Mouse (Mus musculus) left cerebral cortex, adult 6 months (tissue): ENCODE data around the gene Kat8. TPM values are rescaled to one million over a fixed set of nuclear protein-coding genes. Genes with fewer than 3 reads are reported as not detected.

Experiments used
- long read RNA-seq, 2 experiments: library from polyadenylated mRNA; unstranded; transcript quantifications; one replicate each; pipeline ENCODE4 v2.0.0; 2019 to 2020
- polyA plus RNA-seq: library from polyadenylated mRNA; unstranded; fragments of <200 nt; fragmentation: Nextera tagmentation; gene quantifications from 2 replicates; pipeline ENCODE4 v1.2.3, GENCODE M21; 2021

Gene Kat8
- polyA plus RNA-seq: 15.4 and 18.4 TPM in 2 replicates
- long read RNA-seq, experiment 1, transcript Kat8-201 (11 exons, 1,579 nt): major isoform, 69 of 76 reads
- long read RNA-seq, experiment 1, partial matches to known transcripts: 3 of 76 reads
- long read RNA-seq, experiment 1, other reads (novel, unspliced or antisense): 4 of 76 reads
- long read RNA-seq, experiment 2, transcript Kat8-201 (11 exons, 1,579 nt): major isoform, 15 of 21 reads
- long read RNA-seq, experiment 2, partial matches to known transcripts: 2 of 21 reads
- long read RNA-seq, experiment 2, other reads (novel, unspliced or antisense): 4 of 21 reads

GRCm38 (mm10) chr7:127912190-127912871 lies at the start of gene Kat8:
Gene Kat8, plus strand, starts transcription at chr7:127912516.

GRCm38 (mm10) chr7:127876041-127876466 lies 36.3 kb upstream of the Kat8 start, which contains the start of gene Zfp646:
Gene Zfp646, plus strand, starts transcription at chr7:127876221.

GRCm38 (mm10) chr7:127876467-127877348 lies 35.6 kb upstream of the Kat8 start, which contains the start of gene Zfp668:
Gene Zfp668, minus strand, starts transcription at chr7:127876828.

GRCm38 (mm10) chr7:127890798-127891197 lies 21.5 kb upstream of the Kat8 start, which contains the start of gene Prss53:
Gene Prss53, minus strand, starts transcription at chr7:127890970.

GRCm38 (mm10) chr7:127895442-127895841 lies 16.9 kb upstream of the Kat8 start, which contains the start of the genes Gm21974 and Vkorc1:
Gene Gm21974, minus strand, starts transcription at chr7:127895454.
Gene Vkorc1, minus strand, starts transcription at chr7:127895617.

GRCm38 (mm10) chr7:127903971-127904796 lies 8.1 kb upstream of the Kat8 start, which contains the start of gene Bckdk:
Gene Bckdk, plus strand, starts transcription at chr7:127904082.

GRCm38 (mm10) chr7:127929923-127930322 lies 17.6 kb downstream of the Kat8 start, which contains the start of gene Prss8:
Gene Prss8, minus strand, starts transcription at chr7:127930104.

GRCm38 (mm10) chr7:127946470-127947023 lies 34.2 kb downstream of the Kat8 start, which contains the start of gene Prss36:
Gene Prss36, minus strand, starts transcription at chr7:127946725.

GRCm38 (mm10) chr7:127967004-127967921 lies 54.9 kb downstream of the Kat8 start, which contains the start of gene Fus:
Gene Fus, plus strand, starts transcription at chr7:127967457.

Other genes with a start within 250 kb of the Kat8 start
- gene Bcl7c, start 203.6 kb upstream of the Kat8 start, polyA plus RNA-seq: 3.8 and 12.7 TPM in 2 replicates
- 0.44 and 3.5 TPM in 2 replicates for gene Ctf1, start 199.8 kb upstream of the Kat8 start, polyA plus RNA-seq
- 0.06 TPM in 1 of 2 replicates, not detected in the other for gene Ctf2, start 180.3 kb upstream of the Kat8 start, polyA plus RNA-seq
- gene Fbxl19, start 168.0 kb upstream of the Kat8 start, polyA plus RNA-seq: 0.92 and 1.6 TPM in 2 replicates
- gene Orai3, start 142.7 kb upstream of the Kat8 start, polyA plus RNA-seq: 18.3 and 21.9 TPM in 2 replicates
- 5.7 and 26.7 TPM in 2 replicates for gene Setd1a, start 135.8 kb upstream of the Kat8 start, polyA plus RNA-seq
- gene Gm49388, start 126.9 kb upstream of the Kat8 start, polyA plus RNA-seq: not detected in 2 replicates
- gene Hsd3b7, start 111.9 kb upstream of the Kat8 start, polyA plus RNA-seq: 5.9 and 9.1 TPM in 2 replicates
- 12.9 and 16.7 TPM in 2 replicates for gene Stx4a, start 88.2 kb upstream of the Kat8 start, polyA plus RNA-seq
- 37.7 and 70.1 TPM in 2 replicates for gene Stx1b, start 88.0 kb upstream of the Kat8 start, polyA plus RNA-seq
- 4.4 and 5.4 TPM in 2 replicates for gene Zfp646, start 36.3 kb upstream of the Kat8 start, polyA plus RNA-seq
- 9.6 and 10.1 TPM in 2 replicates for gene Zfp668, start 35.7 kb upstream of the Kat8 start, polyA plus RNA-seq
- gene Prss53, start 21.5 kb upstream of the Kat8 start, polyA plus RNA-seq: 0.63 and 0.69 TPM in 2 replicates
- gene Gm21974, start 17.1 kb upstream of the Kat8 start, polyA plus RNA-seq: 0.19 TPM in 1 of 2 replicates, not detected in the other
- 88.5 and 90.1 TPM in 2 replicates for gene Vkorc1, start 16.9 kb upstream of the Kat8 start, polyA plus RNA-seq
- gene Bckdk, start 8.4 kb upstream of the Kat8 start, polyA plus RNA-seq: 46.2 and 65.9 TPM in 2 replicates
- 0.06 TPM in 1 of 2 replicates, not detected in the other for gene Prss8, start 17.6 kb downstream of the Kat8 start, polyA plus RNA-seq
- 15.3 and 15.8 TPM in 2 replicates for gene Prss36, start 34.2 kb downstream of the Kat8 start, polyA plus RNA-seq
- 10.8 and 13.0 TPM in 2 replicates for gene Fus, start 54.9 kb downstream of the Kat8 start, polyA plus RNA-seq
- 15.8 and 26.1 TPM in 2 replicates for gene Pycard, start 81.4 kb downstream of the Kat8 start, polyA plus RNA-seq
- not detected in 2 replicates for gene Trim72, start 91.4 kb downstream of the Kat8 start, polyA plus RNA-seq
- 2.4 and 2.5 TPM in 2 replicates for gene Itgam, start 150.1 kb downstream of the Kat8 start, polyA plus RNA-seq
- 0.03 TPM in 1 of 2 replicates, not detected in the other for gene Gm49368, start 150.2 kb downstream of the Kat8 start, polyA plus RNA-seq
- 0.11 and 0.14 TPM in 2 replicates for gene Itgax, start 217.0 kb downstream of the Kat8 start, polyA plus RNA-seq
- gene Itgad, start 241.9 kb downstream of the Kat8 start, polyA plus RNA-seq: 0.39 and 0.87 TPM in 2 replicates